Mouse (Mus musculus): ENCODE measurements around the gene Uqcrh. TPM values are rescaled to one million over a fixed set of nuclear protein-coding genes. Genes with fewer than 3 reads are reported as not detected.

The Uqcrh gene
- 723 and 862 TPM in 2 replicates for polyA plus RNA-seq (2021; fragmentation: Nextera tagmentation)
- long read RNA-seq, experiment 1, transcript Uqcrh-205 (2 exons, 423 nt) = minor isoform, 6 of 273 reads
- long read RNA-seq, experiment 1, transcript Uqcrh-202 (4 exons, 547 nt) = major isoform, 190 of 273 reads
- long read RNA-seq, experiment 1, transcript Uqcrh-204 (4 exons, 579 nt) = minor isoform, 5 of 273 reads
- long read RNA-seq, experiment 1, partial matches to known transcripts = 0 of 273 reads
- long read RNA-seq, experiment 1, other reads (novel, unspliced or antisense) = 71 of 273 reads
- long read RNA-seq, experiment 2, transcript Uqcrh-202 (4 exons, 547 nt) = major isoform, 23 of 27 reads
- long read RNA-seq, experiment 2, partial matches to known transcripts = 0 of 27 reads
- long read RNA-seq, experiment 2, other reads (novel, unspliced or antisense) = 3 of 27 reads

GRCm38 (mm10) chr4:116074861-116075620 lies at the start of gene Uqcrh, which contains the start of gene Lrrc41:
TSS of gene Uqcrh (minus strand) at chr4:116075071.
TSS of gene Lrrc41 (plus strand) at chr4:116075269.

DNA sequence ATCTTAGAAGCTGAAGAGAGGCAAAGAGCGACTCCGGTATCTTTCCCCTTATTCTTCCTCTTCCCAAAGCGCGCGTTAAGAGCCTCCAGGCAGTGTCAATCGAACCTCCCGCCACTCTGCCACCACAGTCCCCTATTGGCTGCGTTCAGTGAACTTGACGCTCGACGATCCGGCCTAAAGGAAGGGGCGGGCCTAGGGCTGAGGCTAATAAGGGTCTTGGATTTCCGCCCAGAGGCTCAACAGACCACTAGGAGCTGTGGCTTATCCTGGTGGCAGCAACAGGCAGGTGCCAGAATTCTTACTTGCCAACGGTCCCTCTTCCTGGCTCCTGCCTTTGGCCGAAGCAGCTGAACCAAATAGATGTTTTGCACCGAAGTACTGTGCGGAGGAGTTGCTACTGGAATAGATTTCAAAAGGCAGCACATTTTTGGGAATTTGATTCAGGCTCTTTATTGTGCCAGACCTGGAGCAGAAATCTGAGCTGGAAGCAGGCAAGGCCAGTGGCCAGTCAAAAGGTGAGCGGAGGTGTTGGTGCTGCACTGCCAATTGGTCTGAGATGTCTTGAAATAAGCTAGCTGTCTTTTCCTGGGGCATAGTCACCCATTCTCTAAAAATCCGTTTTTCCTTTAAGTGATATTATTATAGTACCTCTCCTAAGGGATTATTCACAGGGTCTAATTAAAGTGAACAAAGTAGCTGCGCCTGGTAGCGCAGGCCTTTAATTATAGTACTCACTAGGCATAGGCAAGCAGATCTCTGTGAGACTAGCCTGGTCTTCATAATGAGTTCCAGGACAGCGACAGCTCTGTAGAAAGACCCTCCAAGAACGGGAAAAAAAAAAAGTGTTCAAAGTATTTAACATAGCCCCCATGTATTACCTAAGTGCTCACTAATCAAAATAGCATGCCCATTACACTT lies 49.0 kb upstream of the Uqcrh start, which contains the start of the genes Rad54l and Pomgnt1:
Rad54l (minus strand) TSS at position 89 of the 918 bp plus-strand sequence.
Pomgnt1 (plus strand) TSS at position 239 of the 918 bp plus-strand sequence.

DNA sequence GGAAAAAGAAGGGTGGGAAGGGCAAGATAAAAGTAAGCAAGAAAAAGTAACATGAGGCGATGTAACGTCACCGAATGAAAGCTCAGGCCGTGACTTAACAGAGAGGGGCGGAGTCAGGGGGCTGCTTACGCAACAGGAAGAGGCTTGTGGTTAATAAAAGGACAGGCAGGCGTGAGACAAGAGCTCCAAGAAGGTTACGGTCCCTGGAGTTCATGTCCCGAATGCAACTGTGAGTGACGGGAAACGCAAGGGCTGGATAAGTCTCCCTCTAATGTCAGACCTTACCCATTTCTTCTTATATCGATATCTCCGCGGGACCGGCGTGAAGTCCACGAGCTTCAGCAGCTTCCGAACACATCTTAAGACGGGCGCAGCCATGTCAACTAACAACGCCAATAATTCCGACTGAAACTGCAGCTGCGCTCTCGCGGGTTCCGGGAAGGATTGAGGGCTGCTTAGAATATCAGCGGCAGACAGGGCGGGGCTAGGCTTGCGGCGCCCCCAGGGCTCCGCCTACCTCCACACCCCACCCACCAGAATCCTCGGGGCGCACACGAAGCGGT lies 21.4 kb downstream of the Uqcrh start, which contains the start of gene Nsun4:
Nsun4 (minus strand) TSS at position 478 of the 563 bp plus-strand sequence.

GRCm38 (mm10) chr4:116017902-116018746 lies 56.7 kb downstream of the Uqcrh start, which contains the start of gene Faah:
TSS of gene Faah (minus strand) at chr4:116017926.

Other genes with a start within 250 kb of the Uqcrh start
- gene Mob3c, start 247.0 kb downstream of the Uqcrh start, polyA plus RNA-seq (2021; fragmentation: Nextera tagmentation) = 6.1 and 8.0 TPM in 2 replicates
- 20.1 and 21.1 TPM in 2 replicates for gene Mknk1, start 235.9 kb downstream of the Uqcrh start, polyA plus RNA-seq (2021; fragmentation: Nextera tagmentation)
- 0.13 and 0.15 TPM in 2 replicates for gene Kncn, start 190.7 kb downstream of the Uqcrh start, polyA plus RNA-seq (2021; fragmentation: Nextera tagmentation)
- 0.50 and 0.63 TPM in 2 replicates for gene 6430628N08Rik, start 184.4 kb downstream of the Uqcrh start, polyA plus RNA-seq (2021; fragmentation: Nextera tagmentation)
- 0.04 TPM in 1 of 2 replicates, not detected in the other for gene Dmbx1, start 135.1 kb downstream of the Uqcrh start, polyA plus RNA-seq (2021; fragmentation: Nextera tagmentation)
- 120 and 129 TPM in 2 replicates for gene Faah, start 57.1 kb downstream of the Uqcrh start, polyA plus RNA-seq (2021; fragmentation: Nextera tagmentation)
- 10.3 and 12.8 TPM in 2 replicates for gene Nsun4, start 21.2 kb downstream of the Uqcrh start, polyA plus RNA-seq (2021; fragmentation: Nextera tagmentation)
- gene Lrrc41, start 198 bp upstream of the Uqcrh start, polyA plus RNA-seq (2021; fragmentation: Nextera tagmentation) = 23.5 and 27.0 TPM in 2 replicates
- 0.34 and 0.48 TPM in 2 replicates for gene Rad54l, start 48.6 kb upstream of the Uqcrh start, polyA plus RNA-seq (2021; fragmentation: Nextera tagmentation)
- 16.9 and 20.5 TPM in 2 replicates for gene Pomgnt1, start 48.8 kb upstream of the Uqcrh start, polyA plus RNA-seq (2021; fragmentation: Nextera tagmentation)
- gene Lurap1, start 76.3 kb upstream of the Uqcrh start, polyA plus RNA-seq (2021; fragmentation: Nextera tagmentation) = 5.7 and 6.0 TPM in 2 replicates
- gene Tspan1, start 92.5 kb upstream of the Uqcrh start, polyA plus RNA-seq (2021; fragmentation: Nextera tagmentation) = 0.18 TPM in 1 of 2 replicates, not detected in the other
- gene 1700042G07Rik, start 98.3 kb upstream of the Uqcrh start, polyA plus RNA-seq (2021; fragmentation: Nextera tagmentation) = not detected in 2 replicates
- gene Gm49337, start 98.3 kb upstream of the Uqcrh start, polyA plus RNA-seq (2021; fragmentation: Nextera tagmentation) = not detected in 2 replicates
- gene Pik3r3, start 146.5 kb upstream of the Uqcrh start, polyA plus RNA-seq (2021; fragmentation: Nextera tagmentation) = 9.5 and 10.5 TPM in 2 replicates